13 mouse cellular contexts compared by ENCODE assay signal in the genomic region with DNA sequence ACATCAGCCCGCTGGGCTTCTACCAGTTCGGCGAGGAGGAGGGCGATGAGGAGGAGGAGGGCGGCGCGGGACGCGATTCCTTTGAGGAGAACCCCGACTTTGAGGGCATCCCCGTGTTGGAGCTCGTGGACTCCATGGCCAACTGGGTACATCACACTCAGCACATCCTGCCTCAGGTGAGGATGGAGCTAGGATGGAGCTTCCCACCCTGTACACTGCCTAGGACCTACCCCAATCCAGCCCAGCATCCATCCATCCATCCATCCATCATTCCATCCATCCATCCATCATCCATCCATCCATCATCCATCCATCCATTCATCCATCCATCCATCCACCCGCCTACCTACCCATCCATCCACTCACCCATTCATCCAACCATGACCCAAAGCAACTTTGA. TPM values are rescaled to one million over a fixed set of nuclear protein-coding genes. Genes with fewer than 3 reads are reported as not detected.
DNase-seq lines count a peak whose midpoint lies in the region; ATAC-seq and TF ChIP-seq lines count a peak whose summit lies in the region.
"Had no signal": no experiment of that assay in that cellular context is flagged by ENCODE, and none has a peak within 500 bp of the region (broad histone marks: within the 10 kb centered on the region; RNA-seq: fewer than 3 reads in every experiment).

No protein-coding gene starts in this region.

- DNase-seq in heart, adult 2 months: no peak
- no peak for DNase-seq in midbrain, embryonic 11.5 days (ENCODE audit: low spot score, missing footprints)
- DNase-seq in embryo, embryonic 10.5 days (ENCODE audit: low spot score): no peak
- no peak for DNase-seq in left cerebral cortex, adult 9 months (ENCODE audit: low spot score in 2 of 2)
- DNase-seq: lung, adult 18-20 months; thymus, postnatal 14 days had no signal

- no peaks in the 10 kb centered on the region for H3K4me1 ChIP-seq in heart, embryonic 16.5 days (ENCODE audit: control insufficient read depth, insufficient read depth, low read length)
- no peaks in the 10 kb centered on the region for H3K4me1 ChIP-seq in heart, adult 2 months (ENCODE audit: control insufficient read depth, insufficient read depth, low read length)
- no peaks in the 10 kb centered on the region for H3K4me1 ChIP-seq in midbrain, embryonic 15.5 days
- H3K4me1 ChIP-seq in midbrain, embryonic 11.5 days (ENCODE audit: control insufficient read depth, insufficient read depth, low read length): no peaks in the 10 kb centered on the region
- no peaks in the 10 kb centered on the region for H3K4me1 ChIP-seq in intestine, embryonic 15.5 days (replicated peaks)
- H3K4me1 ChIP-seq in stomach, embryonic 15.5 days: no peaks in the 10 kb centered on the region

- no peaks in the 10 kb centered on the region for H3K36me3 ChIP-seq in heart, embryonic 16.5 days (ENCODE audit: control insufficient read depth, insufficient read depth)
- H3K36me3 ChIP-seq in heart, adult 2 months (ENCODE audit: control insufficient read depth, insufficient read depth, low read length): no peaks in the 10 kb centered on the region
- no peaks in the 10 kb centered on the region for H3K36me3 ChIP-seq in midbrain, embryonic 15.5 days (replicated peaks)
- H3K36me3 ChIP-seq in midbrain, embryonic 11.5 days (ENCODE audit: control insufficient read depth, insufficient read depth, low read length): no peaks in the 10 kb centered on the region
- no peaks in the 10 kb centered on the region for H3K36me3 ChIP-seq in intestine, embryonic 15.5 days
- no peaks in the 10 kb centered on the region for H3K36me3 ChIP-seq in stomach, embryonic 15.5 days

- H3K27me3 ChIP-seq in heart, embryonic 16.5 days (ENCODE audit: control insufficient read depth, insufficient read depth, low read length): peaks cover 33% of the 10 kb centered on the region
- H3K27me3 ChIP-seq in heart, adult 2 months (ENCODE audit: control insufficient read depth, insufficient read depth, low read length): peaks cover 10% of the 10 kb centered on the region
- H3K27me3 ChIP-seq in midbrain, embryonic 15.5 days (replicated peaks): peaks cover 28% of the 10 kb centered on the region
- H3K27me3 ChIP-seq in midbrain, embryonic 11.5 days (ENCODE audit: control insufficient read depth, insufficient read depth, low read length): peaks cover 22% of the 10 kb centered on the region
- H3K27me3 ChIP-seq in intestine, embryonic 15.5 days (replicated peaks): peaks cover 33% of the 10 kb centered on the region
- peaks cover 33% of the 10 kb centered on the region for H3K27me3 ChIP-seq in stomach, embryonic 15.5 days (replicated peaks)
- H3K27me3 ChIP-seq: CH12.LX had no signal

- 37% methylated on average over 13 of the region's 13 CpGs for WGBS in heart, embryonic 16.5 days
- WGBS in heart, adult 2 months: 45% methylated on average over 13 of the region's 13 CpGs
- WGBS in midbrain, embryonic 15.5 days: 44% methylated on average over 13 of the region's 13 CpGs
- WGBS in midbrain, embryonic 11.5 days: 54% methylated on average over 13 of the region's 13 CpGs
- WGBS in intestine, embryonic 15.5 days: 57% methylated on average over 13 of the region's 13 CpGs
- WGBS in stomach, embryonic 15.5 days: 43% methylated on average over 13 of the region's 13 CpGs

- TF ChIP-seq EP300 in heart, adult 2 months (IDR thresholded peaks at IDR 0.05; ENCODE audit: insufficient read depth, low read depth, low read length): no peak

- TF ChIP-seq CTCF in heart, adult 2 months (IDR thresholded peaks at IDR 0.05): no peak

- TF ChIP-seq POLR2A in heart, adult 2 months (IDR thresholded peaks at IDR 0.05; ENCODE audit: insufficient read depth, low read depth, low read length): no peak

- no peak overlapping the region for H3K27ac ChIP-seq in heart, embryonic 16.5 days (ENCODE audit: low read length)
- H3K27ac ChIP-seq in heart, adult 2 months: no peak overlapping the region
- H3K27ac ChIP-seq in midbrain, embryonic 15.5 days: no peak overlapping the region
- H3K27ac ChIP-seq in midbrain, embryonic 11.5 days (ENCODE audit: low read depth, low read length): no peak overlapping the region
- H3K27ac ChIP-seq in intestine, embryonic 15.5 days: no peak overlapping the region
- H3K27ac ChIP-seq in stomach, embryonic 15.5 days: no peak overlapping the region

- H3K4me2 ChIP-seq in heart, embryonic 16.5 days (ENCODE audit: low read depth, low read length): no peak overlapping the region
- H3K4me2 ChIP-seq in midbrain, embryonic 15.5 days: peak overlapping the region; percentile 32
- H3K4me2 ChIP-seq in midbrain, embryonic 11.5 days: no peak overlapping the region
- peak overlapping the region; percentile 34; the same call in 1 of the 2 replicates for H3K4me2 ChIP-seq in intestine, embryonic 15.5 days (replicated peaks)
- peak overlapping the region; percentile 31 for H3K4me2 ChIP-seq in stomach, embryonic 15.5 days

- 0 out of 2 replicates have a peak, but pooled peaks cover 4% of the 10 kb centered on the region for H3K9me3 ChIP-seq in heart, embryonic 16.5 days (replicated peaks; ENCODE audit: control insufficient read depth, low read length)
- no peaks in the 10 kb centered on the region for H3K9me3 ChIP-seq in midbrain, embryonic 15.5 days
- H3K9me3 ChIP-seq in midbrain, embryonic 11.5 days (ENCODE audit: control insufficient read depth, low read length): peaks cover 2% of the 10 kb centered on the region; the same call in 1 of the 2 replicates
- H3K9me3 ChIP-seq in intestine, embryonic 15.5 days: no peaks in the 10 kb centered on the region
- no peaks in the 10 kb centered on the region for H3K9me3 ChIP-seq in stomach, embryonic 15.5 days

- H3K9ac ChIP-seq in heart, embryonic 16.5 days (ENCODE audit: low read length): no peak overlapping the region
- H3K9ac ChIP-seq in heart, adult 2 months (ENCODE audit: low read depth, low read length): no peak overlapping the region
- no peak overlapping the region for H3K9ac ChIP-seq in midbrain, embryonic 15.5 days
- no peak overlapping the region for H3K9ac ChIP-seq in midbrain, embryonic 11.5 days (ENCODE audit: low read length)
- H3K9ac ChIP-seq in intestine, embryonic 15.5 days: no peak overlapping the region
- no peak overlapping the region for H3K9ac ChIP-seq in stomach, embryonic 15.5 days

- intact Hi-C loops in heart, adult 2 months (cut with DNase I): no loop called here

- H3K79me2 ChIP-seq in heart, adult 2 months (replicated peaks; ENCODE audit: control insufficient read depth, insufficient read depth, low read length): no peaks in the 10 kb centered on the region

- H3K4me3 ChIP-seq in heart, embryonic 16.5 days (ENCODE audit: low read length): peak overlapping the region; percentile 5; the same call in 1 of the 2 replicates
- H3K4me3 ChIP-seq in heart, adult 2 months: no peak overlapping the region
- peak overlapping the region; percentile 8; the same call in 1 of the 2 replicates for H3K4me3 ChIP-seq in midbrain, embryonic 15.5 days
- no peak overlapping the region for H3K4me3 ChIP-seq in midbrain, embryonic 11.5 days (ENCODE audit: low read depth, low read length)
- no peak overlapping the region for H3K4me3 ChIP-seq in intestine, embryonic 15.5 days (replicated peaks)
- 0 out of 2 replicates have a peak overlapping the region, but pooled peaks have one; percentile 1 for H3K4me3 ChIP-seq in stomach, embryonic 15.5 days (replicated peaks)

- no peak for ATAC-seq in heart, embryonic 16.5 days (replicated peaks; ENCODE audit: extremely low read depth, insufficient read depth, low FRiP score)
- no peak for ATAC-seq in midbrain, embryonic 15.5 days (replicated peaks)
- ATAC-seq in midbrain, embryonic 11.5 days (ENCODE audit: low FRiP score): no peak
- ATAC-seq in intestine, embryonic 15.5 days: no peak
- ATAC-seq in stomach, embryonic 15.5 days (ENCODE audit: insufficient read depth, low FRiP score, low read depth): no peak

RNA-seq across cellular contexts. Expression of a gene that starts 10.1 kb away (rescaled TPM):
- polyA plus RNA-seq in heart, embryonic 16.5 days (2015; fragmentation: Nextera tagmentation; extraction: Ambion mirVana): 12.6 and 14.1 TPM in 2 replicates
- 10 to 100 TPM; 47.8 to 54.9 TPM for total RNA-seq in heart, adult 2 months (2021)
- 70.9 and 79.4 TPM in 2 replicates for polyA plus RNA-seq in heart, adult 2 months (2012; rRNA removed)
- polyA plus RNA-seq in midbrain, embryonic 15.5 days (2015; fragmentation: Nextera tagmentation; extraction: Ambion mirVana): 34.2 and 40.9 TPM in 2 replicates
- polyA plus RNA-seq in midbrain, embryonic 11.5 days (2014; fragmentation: Nextera tagmentation; extraction: Ambion mirVana): 15.2 and 16.9 TPM in 2 replicates
- polyA plus RNA-seq in intestine, embryonic 15.5 days (2015; fragmentation: Nextera tagmentation; extraction: Ambion mirVana): 11.0 and 13.4 TPM in 2 replicates
- 13.7 and 15.1 TPM in 2 replicates for polyA plus RNA-seq in stomach, embryonic 15.5 days (2015; fragmentation: Nextera tagmentation; extraction: Ambion mirVana)
- total RNA-seq: CH12.LX had no signal

RNA-seq across cellular contexts. Expression of a gene that starts 11.4 kb away (rescaled TPM):
- polyA plus RNA-seq in heart, embryonic 16.5 days (2015; fragmentation: Nextera tagmentation; extraction: Ambion mirVana): not detected in 2 replicates
- total RNA-seq in heart, adult 2 months (2021): not detected
- polyA plus RNA-seq in heart, adult 2 months (2012; rRNA removed): 0.06 TPM in 1 of 2 replicates, not detected in the other
- polyA plus RNA-seq in midbrain, embryonic 15.5 days (2015; fragmentation: Nextera tagmentation; extraction: Ambion mirVana): 0.15 and 0.37 TPM in 2 replicates
- not detected in 2 replicates for polyA plus RNA-seq in midbrain, embryonic 11.5 days (2014; fragmentation: Nextera tagmentation; extraction: Ambion mirVana)
- not detected in 2 replicates for polyA plus RNA-seq in intestine, embryonic 15.5 days (2015; fragmentation: Nextera tagmentation; extraction: Ambion mirVana)
- polyA plus RNA-seq in stomach, embryonic 15.5 days (2015; fragmentation: Nextera tagmentation; extraction: Ambion mirVana): not detected in 2 replicates
- polyA plus RNA-seq: small intestine, adult 2 months had no signal

RNA-seq across cellular contexts. Expression of a gene that starts 17.8 kb away (rescaled TPM):
- 70.7 and 85.5 TPM in 2 replicates for polyA plus RNA-seq in heart, embryonic 16.5 days (2015; fragmentation: Nextera tagmentation; extraction: Ambion mirVana)
- total RNA-seq in heart, adult 2 months (2021): 100 to 1,000 TPM; 482 to 516 TPM
- 1,225 and 1,460 TPM in 2 replicates for polyA plus RNA-seq in heart, adult 2 months (2012; rRNA removed)
- polyA plus RNA-seq in midbrain, embryonic 15.5 days (2015; fragmentation: Nextera tagmentation; extraction: Ambion mirVana): 10.8 and 13.9 TPM in 2 replicates
- polyA plus RNA-seq in midbrain, embryonic 11.5 days (2014; fragmentation: Nextera tagmentation; extraction: Ambion mirVana): 7.0 and 7.3 TPM in 2 replicates
- polyA plus RNA-seq in intestine, embryonic 15.5 days (2015; fragmentation: Nextera tagmentation; extraction: Ambion mirVana): 52.2 and 53.7 TPM in 2 replicates
- polyA plus RNA-seq in stomach, embryonic 15.5 days (2015; fragmentation: Nextera tagmentation; extraction: Ambion mirVana): 73.9 and 77.2 TPM in 2 replicates

RNA-seq across cellular contexts. Expression of a gene that starts 28.5 kb away (rescaled TPM):
- polyA plus RNA-seq in heart, embryonic 16.5 days (2015; fragmentation: Nextera tagmentation; extraction: Ambion mirVana): 5.1 and 5.4 TPM in 2 replicates
- total RNA-seq in heart, adult 2 months (2021): 1 to 10 TPM; 7.1 to 8.2 TPM
- 26.0 and 29.8 TPM in 2 replicates for polyA plus RNA-seq in heart, adult 2 months (2012; rRNA removed)
- 2.1 and 2.2 TPM in 2 replicates for polyA plus RNA-seq in midbrain, embryonic 15.5 days (2015; fragmentation: Nextera tagmentation; extraction: Ambion mirVana)
- 7.0 and 8.8 TPM in 2 replicates for polyA plus RNA-seq in midbrain, embryonic 11.5 days (2014; fragmentation: Nextera tagmentation; extraction: Ambion mirVana)
- 8.7 and 8.8 TPM in 2 replicates for polyA plus RNA-seq in intestine, embryonic 15.5 days (2015; fragmentation: Nextera tagmentation; extraction: Ambion mirVana)
- 10.8 and 12.1 TPM in 2 replicates for polyA plus RNA-seq in stomach, embryonic 15.5 days (2015; fragmentation: Nextera tagmentation; extraction: Ambion mirVana)
- total RNA-seq: neutrophil, adult 5-6 weeks had no signal

RNA-seq across cellular contexts. Expression of a gene that starts 41.7 kb away (rescaled TPM):
- polyA plus RNA-seq in heart, embryonic 16.5 days (2015; fragmentation: Nextera tagmentation; extraction: Ambion mirVana): 25.3 and 25.6 TPM in 2 replicates
- 10 to 100 TPM; 93.2 to 99.4 TPM for total RNA-seq in heart, adult 2 months (2021)
- 54.9 and 61.3 TPM in 2 replicates for polyA plus RNA-seq in heart, adult 2 months (2012; rRNA removed)
- polyA plus RNA-seq in midbrain, embryonic 15.5 days (2015; fragmentation: Nextera tagmentation; extraction: Ambion mirVana): 30.6 and 32.7 TPM in 2 replicates
- polyA plus RNA-seq in midbrain, embryonic 11.5 days (2014; fragmentation: Nextera tagmentation; extraction: Ambion mirVana): 30.9 and 33.3 TPM in 2 replicates
- 29.6 and 30.3 TPM in 2 replicates for polyA plus RNA-seq in intestine, embryonic 15.5 days (2015; fragmentation: Nextera tagmentation; extraction: Ambion mirVana)
- 28.1 and 32.3 TPM in 2 replicates for polyA plus RNA-seq in stomach, embryonic 15.5 days (2015; fragmentation: Nextera tagmentation; extraction: Ambion mirVana)

Comparison
In these comparisons a context has a peak if more than half of its experiments do, and no peak if none do; other contexts are left out.
1. H3K4me2 ChIP-seq: peak in midbrain, embryonic 15.5 days (single experiment), intestine, embryonic 15.5 days (single experiment) and stomach, embryonic 15.5 days (single experiment); none in heart, embryonic 16.5 days (single experiment) and midbrain, embryonic 11.5 days (single experiment).
2. H3K4me3 ChIP-seq: peak in heart, embryonic 16.5 days (single experiment), midbrain, embryonic 15.5 days (single experiment) and stomach, embryonic 15.5 days (single experiment); none in heart, adult 2 months (single experiment), midbrain, embryonic 11.5 days (single experiment) and intestine, embryonic 15.5 days (single experiment).
3. RNA of a gene that starts 17.8 kb away (polyA plus RNA-seq): 1,225 to 1,460 TPM in heart, adult 2 months; 70.7 to 85.5 TPM in heart, embryonic 16.5 days, 73.9 to 77.2 TPM in stomach, embryonic 15.5 days, 52.2 to 53.7 TPM in intestine, embryonic 15.5 days, 10.8 to 13.9 TPM in midbrain, embryonic 15.5 days and 7.0 to 7.3 TPM in midbrain, embryonic 11.5 days; every median in the first group is over 10 times any median in the second.